Mouse (Mus musculus) cortical plate, adult 2 months (tissue): ENCODE data around the gene Prdm1. TPM values are rescaled to one million over a fixed set of nuclear protein-coding genes. Genes with fewer than 3 reads are reported as not detected.
A peak's percentile ranks its signal among the peaks of the same experiment; 100 is the strongest.

Experiments
- H3K27ac ChIP-seq: fragments of 200-500 bp; 2 replicates; pipeline ENCODE4 v1.5.1; 2012; ENCODE audit warnings: low read length, control low read depth, inconsistent platforms; ENCODE audit not compliant: insufficient read depth
- H3K4me1 ChIP-seq: fragments of 200-500 bp; 2 replicates; pipeline ENCODE4 v1.6.1; 2011; ENCODE audit warnings: low read length; ENCODE audit not compliant: control insufficient read depth, insufficient read depth
- H3K4me3 ChIP-seq: fragments of 200-500 bp; 2 replicates; pipeline ENCODE4 v1.5.1; 2011; ENCODE audit warnings: mild to moderate bottlenecking, low read length, control low read depth; ENCODE audit not compliant: insufficient read depth
- CTCF ChIP-seq: fragments of 200-500 bp; IDR thresholded peaks from 2 replicates; pipeline ENCODE4 v1.5.1; 2011; ENCODE audit warnings: mild to moderate bottlenecking, control low read depth, low read length; ENCODE audit not compliant: insufficient read depth; ENCODE audit errors: extremely low read depth
- POLR2A ChIP-seq: fragments of 200-500 bp; IDR thresholded peaks from 2 replicates; pipeline ENCODE4 v1.6.1; 2011; ENCODE audit warnings: mild to moderate bottlenecking, low read length, control low read depth; ENCODE audit not compliant: insufficient read depth; ENCODE audit errors: extremely low read depth
- polyA plus RNA-seq: library from polyadenylated mRNA; depleted of rRNA; stranded (reverse); fragments of >200 nt; gene quantifications from 2 replicates; pipeline ENCODE4 v1.2.3, GENCODE M21; 2012

Gene Prdm1
- polyA plus RNA-seq, 1 experiment = 0.58 TPM

- TF ChIP-seq POLR2A = no peak
- no peak for TF ChIP-seq CTCF
- Histone ChIP-seq H3K4me3 (no peak overlapping the region), H3K27ac (no peak overlapping the region), H3K4me1 (no peaks in the 10 kb centered on the region)
Observed at GRCm38 (mm10) chr10:44478091-44478490, 50.2 kb downstream of the Prdm1 start.

- TF ChIP-seq POLR2A (no peak), CTCF (no peak)
- H3K4me3 ChIP-seq = no peak overlapping the region
- H3K27ac ChIP-seq = no peak overlapping the region
- no peaks in the 10 kb centered on the region for H3K4me1 ChIP-seq
Observed at GRCm38 (mm10) chr10:44477240-44477639, 51.1 kb downstream of the Prdm1 start.

GRCm38 (mm10) chr10:44476523-44476922, 51.8 kb downstream of the Prdm1 start:
- no peak for TF ChIP-seq POLR2A
- no peak for TF ChIP-seq CTCF
- H3K4me1 ChIP-seq = no peaks in the 10 kb centered on the region
- no peak overlapping the region for H3K4me3 ChIP-seq
- no peak overlapping the region for H3K27ac ChIP-seq

GRCm38 (mm10) chr10:44475376-44475775, 52.9 kb downstream of the Prdm1 start:
- TF ChIP-seq CTCF (no peak), POLR2A (no peak)
- H3K4me3 ChIP-seq = no peak overlapping the region

GRCm38 (mm10) chr10:44474256-44474655, 54.0 kb downstream of the Prdm1 start:
- no peak for TF ChIP-seq CTCF
- no peak for TF ChIP-seq POLR2A
- H3K4me3 ChIP-seq = no peak overlapping the region
- H3K27ac ChIP-seq = no peak overlapping the region
- H3K4me1 ChIP-seq = no peaks in the 10 kb centered on the region

More at GRCm38 (mm10) chr10:44475376-44475775, 52.9 kb downstream of the Prdm1 start:
- no peaks in the 10 kb centered on the region for H3K4me1 ChIP-seq
- H3K27ac ChIP-seq = no peak overlapping the region

GRCm38 (mm10) chr10:44465618-44466017, 62.7 kb downstream of the Prdm1 start:
- no peak for TF ChIP-seq POLR2A
- no peak for TF ChIP-seq CTCF
- Histone ChIP-seq H3K4me3 (no peak overlapping the region), H3K27ac (no peak overlapping the region), H3K4me1 (no peaks in the 10 kb centered on the region)

DNA sequence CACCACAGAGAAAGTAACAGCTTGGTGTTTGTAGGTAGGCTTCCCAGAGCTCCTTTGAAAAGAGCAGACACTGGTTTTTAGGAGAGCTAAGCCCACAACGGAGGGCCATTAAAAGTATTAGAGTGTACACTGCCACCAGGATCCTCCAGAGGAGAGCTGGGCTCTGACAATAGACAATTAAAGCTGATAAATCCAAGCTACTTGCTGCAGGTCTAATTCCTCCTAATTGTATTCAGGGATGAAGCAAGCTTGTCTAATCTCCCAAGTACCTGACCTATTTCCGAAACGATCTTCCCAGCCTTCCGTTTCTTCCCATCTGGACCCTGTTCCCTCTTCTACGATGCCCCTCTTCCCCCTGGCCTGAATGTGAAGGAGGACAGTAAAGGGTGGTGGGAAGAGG, 63.7 kb downstream of the Prdm1 start:
- no peak overlapping the region for H3K4me3 ChIP-seq
- TF ChIP-seq POLR2A = no peak
- TF ChIP-seq CTCF = no peak
- H3K27ac ChIP-seq = no peak overlapping the region
- H3K4me1 ChIP-seq = no peaks in the 10 kb centered on the region

GRCm38 (mm10) chr10:44463856-44464255, 64.4 kb downstream of the Prdm1 start:
- no peak overlapping the region for H3K4me3 ChIP-seq
- H3K27ac ChIP-seq = no peak overlapping the region
- no peaks in the 10 kb centered on the region for H3K4me1 ChIP-seq
- TF ChIP-seq POLR2A (no peak), CTCF (no peak)

DNA sequence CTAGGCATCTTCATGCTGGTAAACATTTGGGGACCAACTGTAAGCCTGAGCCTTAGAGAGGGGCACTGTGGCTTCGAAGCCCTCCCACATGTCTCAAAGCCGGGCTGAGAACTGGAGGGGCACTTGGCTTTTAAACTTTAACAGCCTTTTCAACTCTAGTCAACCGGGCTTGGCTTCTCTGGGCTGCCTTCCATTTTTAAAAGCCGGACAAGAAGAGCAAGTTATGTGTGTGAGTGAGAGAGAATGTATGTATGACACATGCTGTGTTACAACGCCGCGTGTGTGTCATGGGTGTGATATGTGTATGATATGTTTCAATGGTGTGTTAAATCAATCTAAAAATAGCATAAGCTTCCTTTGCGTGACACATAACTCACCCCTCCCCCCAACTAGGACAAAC, 66.0 kb downstream of the Prdm1 start:
- Histone ChIP-seq H3K4me3 (no peak overlapping the region), H3K27ac (no peak overlapping the region), H3K4me1 (no peaks in the 10 kb centered on the region)
- no peak for TF ChIP-seq POLR2A
- TF ChIP-seq CTCF = no peak

DNA sequence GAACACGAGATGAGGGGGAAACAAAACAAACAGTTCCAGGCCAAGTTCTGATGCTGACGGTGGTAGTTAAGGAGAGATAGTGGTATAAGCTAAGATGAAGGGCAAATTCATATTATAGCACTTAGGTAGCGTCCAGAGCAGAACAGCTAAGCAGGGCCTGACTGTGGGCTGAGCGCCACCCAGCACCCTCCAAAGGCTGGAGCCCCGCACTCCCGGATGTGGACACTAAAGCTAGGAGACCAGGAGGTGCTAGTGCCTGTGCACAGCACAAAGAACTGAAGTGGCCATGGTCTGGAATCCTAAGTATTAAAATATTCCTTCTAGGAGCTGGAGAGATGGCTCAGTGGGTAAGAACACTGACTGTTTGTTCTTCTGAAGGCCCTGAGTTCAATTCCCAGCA, 67.2 kb downstream of the Prdm1 start:
- no peak overlapping the region for H3K27ac ChIP-seq
- no peak overlapping the region for H3K4me3 ChIP-seq
- TF ChIP-seq CTCF (no peak), POLR2A (no peak)
- no peaks in the 10 kb centered on the region for H3K4me1 ChIP-seq

DNA sequence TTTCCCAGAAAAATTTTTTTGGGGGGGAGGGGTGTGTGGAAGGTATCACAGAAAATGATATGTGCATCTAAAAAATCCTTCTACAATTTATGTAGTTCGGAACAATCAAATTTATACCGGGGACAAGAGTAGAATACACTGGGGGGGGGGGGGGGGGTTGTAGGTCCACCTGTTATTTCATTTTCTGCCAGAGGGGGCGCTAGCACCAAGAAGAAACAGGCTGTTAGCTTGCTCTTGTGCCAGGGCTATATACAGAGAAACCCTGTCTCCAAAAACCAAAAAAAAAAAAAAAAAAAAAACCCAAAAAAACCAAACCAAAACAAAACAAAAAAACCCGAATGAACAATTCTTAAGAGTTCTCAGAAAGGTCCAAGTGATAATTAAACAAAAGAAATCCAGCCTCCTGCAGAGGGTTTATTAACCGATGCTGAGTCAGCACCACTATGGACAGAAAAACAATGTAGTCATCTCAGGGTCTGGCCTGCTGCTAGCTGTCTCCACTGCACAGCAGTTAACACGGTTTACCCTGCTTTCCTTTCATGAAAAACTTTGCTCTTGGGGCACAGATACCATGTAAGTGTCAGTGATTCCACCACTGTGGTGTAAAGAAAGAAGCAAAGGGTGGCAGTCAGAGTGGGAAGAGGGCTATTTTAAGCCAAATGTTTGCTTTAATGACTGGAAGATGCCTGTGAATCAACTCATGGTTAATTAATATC, 68.0 kb downstream of the Prdm1 start:
- H3K4me1 ChIP-seq = no peaks in the 10 kb centered on the region
- H3K27ac ChIP-seq = no peak overlapping the region
- TF ChIP-seq POLR2A (no peak), CTCF (peak; percentile 21; the same call in 1 of the 2 replicates)
- H3K4me3 ChIP-seq = no peak overlapping the region
